Mouse (Mus musculus) liver, adult 2 months (tissue): Measurements from ENCODE around the gene Icam1.

Source experiments
- CTCF ChIP-seq: fragments of 200-500 bp; IDR thresholded peaks from 2 replicates; pipeline ENCODE4 v1.5.1; 2011; ENCODE audit warnings: low read depth, low read length, control low read depth
- POLR2A ChIP-seq: fragments of 200-500 bp; IDR thresholded peaks from 2 replicates; pipeline ENCODE4 v1.6.1; 2011; ENCODE audit warnings: low read length, control low read depth; ENCODE audit not compliant: insufficient read depth; ENCODE audit errors: extremely low read depth

DNA sequence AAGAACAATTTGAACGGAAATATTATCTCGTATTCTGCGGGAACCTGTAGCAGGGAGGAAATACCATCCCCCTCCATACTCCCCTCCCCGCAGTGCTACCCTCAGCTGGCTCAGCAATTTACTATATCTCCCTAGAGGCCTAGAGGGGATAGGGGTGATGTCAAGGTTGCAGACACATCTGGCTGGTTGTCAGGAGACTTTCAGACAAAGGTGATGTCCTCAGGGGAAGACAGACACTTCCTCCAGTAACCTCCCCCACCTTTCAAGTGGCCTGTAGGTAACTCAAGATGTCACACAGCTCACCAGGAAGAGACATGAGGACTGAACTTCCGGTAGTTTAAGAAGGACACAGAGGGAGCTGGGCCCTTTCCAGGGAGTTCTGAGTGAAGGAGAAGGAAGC lies 32.6 kb upstream of the Icam1 start:
- TF ChIP-seq POLR2A: no peak
- TF ChIP-seq CTCF: no peak
